Mouse (Mus musculus): Measurements from ENCODE around the gene Vpreb3. TPM values are rescaled to one million over a fixed set of nuclear protein-coding genes. Genes with fewer than 3 reads are reported as not detected.

Gene Vpreb3
- polyA plus RNA-seq, 1 experiment from 2014 or later = not detected

- Histone ChIP-seq H3K9me3 (ENCODE audit: control insufficient read depth, low read length) (no peaks in the 10 kb centered on the region), H3K4me1 (ENCODE audit: control insufficient read depth, insufficient read depth, low read length) (no peaks in the 10 kb centered on the region), H3K4me2 (ENCODE audit: low read length) (no peak overlapping the region), H3K9ac (replicated peaks; ENCODE audit: low read length) (no peak overlapping the region), H3K27me3 (ENCODE audit: control insufficient read depth, insufficient read depth, low read length) (no peaks in the 10 kb centered on the region), H3K4me3 (replicated peaks; ENCODE audit: low read depth, low read length) (no peak overlapping the region), H3K27ac (replicated peaks; ENCODE audit: low read depth, low read length) (no peak overlapping the region), H3K36me3 (ENCODE audit: control insufficient read depth, insufficient read depth, low read length) (no peaks in the 10 kb centered on the region)
- no peak for ATAC-seq (ENCODE audit: low FRiP score, low TSS enrichment)
- DNase-seq = no peak
- 92% methylated on average over 7 of the region's 7 CpGs for WGBS
Observed at GRCm38 (mm10) chr10:75945213-75945612, 2.4 kb downstream of the Vpreb3 start.

GRCm38 (mm10) chr10:75945896-75946295 lies 3.0 kb downstream of the Vpreb3 start:
- H3K4me2 ChIP-seq (ENCODE audit: low read length) = no peak overlapping the region
- no peaks in the 10 kb centered on the region for H3K9me3 ChIP-seq (ENCODE audit: control insufficient read depth, low read length)
- no peaks in the 10 kb centered on the region for H3K27me3 ChIP-seq (ENCODE audit: control insufficient read depth, insufficient read depth, low read length)
- no peak overlapping the region for H3K9ac ChIP-seq (replicated peaks; ENCODE audit: low read length)
- WGBS = 86% methylated on average over 7 of the region's 7 CpGs
- DNase-seq = no peak
- no peaks in the 10 kb centered on the region for H3K36me3 ChIP-seq (ENCODE audit: control insufficient read depth, insufficient read depth, low read length)
- peaks cover under 1% of the 10 kb centered on the region; the same call in 1 of the 2 replicates for H3K4me1 ChIP-seq (ENCODE audit: control insufficient read depth, insufficient read depth, low read length)
- no peak for ATAC-seq (ENCODE audit: low FRiP score, low TSS enrichment)
- no peak overlapping the region for H3K4me3 ChIP-seq (replicated peaks; ENCODE audit: low read depth, low read length)
- no peak overlapping the region for H3K27ac ChIP-seq (replicated peaks; ENCODE audit: low read depth, low read length)

- Histone ChIP-seq H3K9me3 (ENCODE audit: control insufficient read depth, low read length) (no peaks in the 10 kb centered on the region), H3K4me1 (ENCODE audit: control insufficient read depth, insufficient read depth, low read length) (peaks cover 6% of the 10 kb centered on the region; the same call in 1 of the 2 replicates), H3K27ac (replicated peaks; ENCODE audit: low read depth, low read length) (no peak overlapping the region), H3K36me3 (ENCODE audit: control insufficient read depth, insufficient read depth, low read length) (no peaks in the 10 kb centered on the region), H3K4me2 (ENCODE audit: low read length) (no peak overlapping the region), H3K9ac (replicated peaks; ENCODE audit: low read length) (no peak overlapping the region), H3K27me3 (ENCODE audit: control insufficient read depth, insufficient read depth, low read length) (no peaks in the 10 kb centered on the region), H3K4me3 (replicated peaks; ENCODE audit: low read depth, low read length) (no peak overlapping the region)
- WGBS = 81% methylated on average over 5 of the region's 5 CpGs
- DNase-seq (no peak), ATAC-seq (ENCODE audit: low FRiP score, low TSS enrichment) (no peak)
Observed at GRCm38 (mm10) chr10:75948079-75948478, 5.2 kb downstream of the Vpreb3 start.

GRCm38 (mm10) chr10:75949053-75950045 lies 6.5 kb downstream of the Vpreb3 start:
- H3K36me3 ChIP-seq (ENCODE audit: control insufficient read depth, insufficient read depth, low read length) = no peaks in the 10 kb centered on the region
- DNase-seq (no peak), ATAC-seq (ENCODE audit: low FRiP score, low TSS enrichment) (no peak)
- no peak overlapping the region for H3K9ac ChIP-seq (replicated peaks; ENCODE audit: low read length)
- no peak overlapping the region for H3K4me2 ChIP-seq (ENCODE audit: low read length)
- H3K4me1 ChIP-seq (ENCODE audit: control insufficient read depth, insufficient read depth, low read length) = peaks cover 6% of the 10 kb centered on the region; the same call in 1 of the 2 replicates
- no peaks in the 10 kb centered on the region for H3K27me3 ChIP-seq (ENCODE audit: control insufficient read depth, insufficient read depth, low read length)
- H3K9me3 ChIP-seq (ENCODE audit: control insufficient read depth, low read length) = no peaks in the 10 kb centered on the region
- no peak overlapping the region for H3K27ac ChIP-seq (replicated peaks; ENCODE audit: low read depth, low read length)
- WGBS = 86% methylated on average over 22 of the region's 22 CpGs
- H3K4me3 ChIP-seq (replicated peaks; ENCODE audit: low read depth, low read length) = no peak overlapping the region

- Histone ChIP-seq H3K9me3 (ENCODE audit: control insufficient read depth, low read length) (no peaks in the 10 kb centered on the region), H3K27ac (replicated peaks; ENCODE audit: low read depth, low read length) (no peak overlapping the region), H3K36me3 (ENCODE audit: control insufficient read depth, insufficient read depth, low read length) (no peaks in the 10 kb centered on the region), H3K27me3 (ENCODE audit: control insufficient read depth, insufficient read depth, low read length) (no peaks in the 10 kb centered on the region), H3K4me1 (ENCODE audit: control insufficient read depth, insufficient read depth, low read length) (peaks cover 6% of the 10 kb centered on the region; the same call in 1 of the 2 replicates), H3K4me2 (ENCODE audit: low read length) (peak overlapping the region; percentile 70), H3K4me3 (replicated peaks; ENCODE audit: low read depth, low read length) (peak overlapping the region; percentile 35), H3K9ac (replicated peaks; ENCODE audit: low read length) (peak overlapping the region; percentile 53)
- 2% methylated on average over 22 of the region's 23 CpGs for WGBS
- DNase-seq (peak; percentile 60), ATAC-seq (ENCODE audit: low FRiP score, low TSS enrichment) (peak; percentile 66; the same call in 1 of the 2 replicates)
Observed at GRCm38 (mm10) chr10:75950791-75951210, 7.9 kb downstream of the Vpreb3 start.

- peak overlapping the region; percentile 35 for H3K4me3 ChIP-seq (replicated peaks; ENCODE audit: low read depth, low read length)
- H3K4me2 ChIP-seq (ENCODE audit: low read length) = peak overlapping the region; percentile 70
- no peak overlapping the region for H3K27ac ChIP-seq (replicated peaks; ENCODE audit: low read depth, low read length)
- 4% methylated on average over 13 of the region's 13 CpGs for WGBS
- DNase-seq = peak; percentile 85
- H3K27me3 ChIP-seq (ENCODE audit: control insufficient read depth, insufficient read depth, low read length) = no peaks in the 10 kb centered on the region
- H3K4me1 ChIP-seq (ENCODE audit: control insufficient read depth, insufficient read depth, low read length) = peaks cover 6% of the 10 kb centered on the region; the same call in 1 of the 2 replicates
- H3K9ac ChIP-seq (replicated peaks; ENCODE audit: low read length) = peak overlapping the region; percentile 53
- no peaks in the 10 kb centered on the region for H3K9me3 ChIP-seq (ENCODE audit: control insufficient read depth, low read length)
- no peaks in the 10 kb centered on the region for H3K36me3 ChIP-seq (ENCODE audit: control insufficient read depth, insufficient read depth, low read length)
- peak; percentile 22; the same call in 1 of the 2 replicates for ATAC-seq (ENCODE audit: low FRiP score, low TSS enrichment)
Observed at GRCm38 (mm10) chr10:75951424-75952050, 8.7 kb downstream of the Vpreb3 start.

GRCm38 (mm10) chr10:75954381-75954811 lies 11.5 kb downstream of the Vpreb3 start, which contains the start of gene Gm5134:
Gm5134 (plus strand) TSS chr10:75954514.
- WGBS = 28% methylated on average over 20 of the region's 20 CpGs
- H3K27me3 ChIP-seq (ENCODE audit: control insufficient read depth, insufficient read depth, low read length) = no peaks in the 10 kb centered on the region
- H3K4me1 ChIP-seq (ENCODE audit: control insufficient read depth, insufficient read depth, low read length) = peaks cover 6% of the 10 kb centered on the region; the same call in 1 of the 2 replicates
- no peak within 1 kb of the TSS for H3K27ac ChIP-seq (replicated peaks; ENCODE audit: low read depth, low read length)
- H3K4me3 ChIP-seq (replicated peaks; ENCODE audit: low read depth, low read length) = 0 out of 2 replicates have a peak within 1 kb of the TSS, but pooled peaks have one; percentile 3
- peak within 1 kb of the TSS; percentile 39 for H3K4me2 ChIP-seq (ENCODE audit: low read length)
- no peaks in the 10 kb centered on the region for H3K36me3 ChIP-seq (ENCODE audit: control insufficient read depth, insufficient read depth, low read length)
- no peaks in the 10 kb centered on the region for H3K9me3 ChIP-seq (ENCODE audit: control insufficient read depth, low read length)
- H3K9ac ChIP-seq (replicated peaks; ENCODE audit: low read length) = no peak within 1 kb of the TSS; the same call in 1 of the 2 replicates
- ATAC-seq (ENCODE audit: low FRiP score, low TSS enrichment) (no peak), DNase-seq (no peak)

- DNase-seq (no peak), ATAC-seq (ENCODE audit: low FRiP score, low TSS enrichment) (no peak)
- H3K4me2 ChIP-seq (ENCODE audit: low read length) = no peak overlapping the region
- H3K4me3 ChIP-seq (replicated peaks; ENCODE audit: low read depth, low read length) = no peak overlapping the region
- no peaks in the 10 kb centered on the region for H3K36me3 ChIP-seq (ENCODE audit: control insufficient read depth, insufficient read depth, low read length)
- no peaks in the 10 kb centered on the region for H3K4me1 ChIP-seq (ENCODE audit: control insufficient read depth, insufficient read depth, low read length)
- H3K27ac ChIP-seq (replicated peaks; ENCODE audit: low read depth, low read length) = no peak overlapping the region
- H3K9me3 ChIP-seq (ENCODE audit: control insufficient read depth, low read length) = no peaks in the 10 kb centered on the region
- 94% methylated on average over 10 of the region's 10 CpGs for WGBS
- H3K9ac ChIP-seq (replicated peaks; ENCODE audit: low read length) = no peak overlapping the region
- H3K27me3 ChIP-seq (ENCODE audit: control insufficient read depth, insufficient read depth, low read length) = no peaks in the 10 kb centered on the region
Observed at GRCm38 (mm10) chr10:75973846-75974245, 31.0 kb downstream of the Vpreb3 start.
